Mouse (Mus musculus): ENCODE results near the gene Rala. TPM values are rescaled to one million over a fixed set of nuclear protein-coding genes. Genes with fewer than 3 reads are reported as not detected.

Gene Rala
- polyA plus RNA-seq (2015; fragmentation: Nextera tagmentation; extraction: Ambion mirVana), result 108 and 111 TPM in 2 replicates

DNA sequence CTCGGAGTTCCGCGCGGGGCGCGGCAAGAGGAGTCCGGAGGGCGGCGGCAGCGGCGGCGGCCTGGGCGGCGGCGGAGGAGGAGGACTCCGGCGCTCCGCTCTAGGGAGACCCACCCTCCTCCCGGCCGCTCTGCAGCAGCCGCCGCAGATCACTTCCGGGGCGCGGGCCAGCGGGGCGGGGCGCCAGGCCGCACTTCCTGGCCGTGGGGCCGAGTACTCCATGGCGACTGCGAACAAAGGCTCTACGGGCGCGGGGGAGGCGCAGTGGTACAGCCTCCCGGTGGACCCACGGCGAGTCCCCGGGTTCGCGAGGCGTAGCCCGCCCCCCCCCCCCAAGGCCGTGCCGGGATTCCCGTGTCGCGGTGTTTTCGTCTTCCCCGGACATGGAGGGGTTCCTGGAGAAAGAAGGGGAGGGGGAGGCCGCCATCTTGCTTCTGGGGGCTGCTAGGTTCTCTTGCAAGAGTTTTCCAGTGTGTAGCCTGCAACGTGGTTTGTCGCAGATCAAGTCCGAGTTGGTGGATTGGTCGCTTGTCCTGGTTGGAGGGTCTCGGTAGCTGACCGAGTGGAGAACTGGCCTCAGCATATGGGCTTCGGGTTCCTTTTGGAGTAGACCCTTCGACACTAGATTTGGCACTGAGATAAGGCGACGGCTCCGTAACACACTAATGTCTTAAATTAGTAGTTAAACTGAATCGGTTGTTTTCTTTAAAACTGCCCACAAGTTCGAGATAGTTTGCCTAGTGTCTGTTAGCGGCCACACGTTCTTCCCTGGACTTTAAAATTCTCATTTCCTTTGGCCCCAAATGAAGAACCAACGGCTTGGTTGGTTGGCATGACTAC lies at the start of gene Rala:
Gene Rala, minus strand, starts transcription at position 162 of the 840 bp plus-strand sequence.
- peak; percentile 99 for ATAC-seq (ENCODE audit: insufficient number of reproducible peaks, low FRiP score, low TSS enrichment, low read depth)
- Histone ChIP-seq H3K4me3 (replicated peaks) (peak within 1 kb of the TSS; percentile 91), H3K36me3 (no peaks in the 10 kb centered on the region), H3K27me3 (no peaks in the 10 kb centered on the region), H3K4me1 (peaks cover 7% of the 10 kb centered on the region), H3K9ac (peak within 1 kb of the TSS; percentile 70), H3K9me3 (replicated peaks) (no peaks in the 10 kb centered on the region), H3K4me2 (replicated peaks) (peak within 1 kb of the TSS; percentile 66), H3K27ac (replicated peaks) (peak within 1 kb of the TSS; percentile 89)
- 7% methylated on average over 54 of the region's 69 CpGs for whole genome bisulfite sequencing

DNA sequence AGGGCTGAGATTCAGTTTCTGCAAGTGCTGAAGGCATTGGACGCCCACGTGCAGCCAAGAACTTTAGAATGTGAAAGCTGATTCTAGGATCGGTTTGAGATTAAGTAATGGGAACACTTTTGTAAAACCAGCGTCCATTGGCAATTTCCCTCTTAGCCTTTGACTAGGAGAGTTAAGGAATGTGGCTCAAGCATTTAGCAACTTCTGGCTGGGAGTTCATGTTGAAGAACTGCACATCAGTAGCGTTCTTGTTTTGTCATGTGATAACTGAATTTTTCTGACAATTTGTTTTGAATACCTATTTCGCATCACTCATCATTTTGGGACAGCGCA lies 49.4 kb upstream of the Rala start:
- Histone ChIP-seq H3K27me3 (no peaks in the 10 kb centered on the region), H3K9me3 (replicated peaks) (no peaks in the 10 kb centered on the region), H3K9ac (peak overlapping the region; percentile 87), H3K36me3 (no peaks in the 10 kb centered on the region), H3K27ac (replicated peaks) (peak overlapping the region; percentile 86), H3K4me3 (replicated peaks) (peak overlapping the region; percentile 83), H3K4me2 (replicated peaks) (peak overlapping the region; percentile 73), H3K4me1 (peaks cover 5% of the 10 kb centered on the region; the same call in 1 of the 2 replicates)
- no peak for ATAC-seq (ENCODE audit: insufficient number of reproducible peaks, low FRiP score, low TSS enrichment, low read depth)
- 36% methylated on average over 7 of the region's 7 CpGs for WGBS

DNA sequence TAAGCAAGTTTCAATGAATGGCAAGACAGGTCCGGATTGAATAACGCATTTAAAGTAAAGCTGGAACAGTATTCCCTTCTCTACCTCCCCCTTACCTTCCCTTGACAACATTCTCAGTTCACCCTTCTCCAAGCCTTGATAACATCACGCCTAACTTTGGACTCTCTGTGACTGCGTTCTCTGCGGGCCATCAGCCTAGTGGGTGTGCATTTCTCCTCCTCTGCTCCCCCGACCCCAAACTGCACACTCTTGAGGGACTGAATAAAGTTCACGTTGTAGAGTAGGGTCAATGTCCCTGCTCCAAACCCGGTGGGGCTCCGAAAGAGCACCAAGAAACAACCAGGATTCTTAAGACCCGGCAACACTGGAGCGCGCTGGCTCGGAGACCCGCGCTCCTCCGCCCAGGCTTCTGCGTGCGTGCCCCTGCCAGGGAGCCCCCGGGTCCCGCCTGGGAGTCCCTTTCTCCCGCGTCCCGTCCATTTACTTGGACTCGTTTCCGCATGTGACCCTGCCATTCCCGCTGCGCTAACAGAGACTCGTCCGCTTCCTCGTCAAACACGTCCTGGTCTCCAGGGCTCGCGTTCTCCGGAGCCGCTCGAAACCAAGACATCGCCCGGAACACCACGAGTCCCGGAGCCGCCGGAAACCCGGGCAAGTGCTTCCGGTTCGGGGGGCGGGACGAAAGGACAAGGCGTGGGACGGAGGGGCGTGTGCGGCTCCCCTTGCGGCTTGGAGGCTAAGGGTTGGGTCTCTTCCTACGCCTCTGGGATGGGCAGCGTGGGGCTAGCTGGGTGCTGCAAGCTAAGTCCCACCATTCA lies 48.9 kb upstream of the Rala start, which contains the start of gene Yae1d1:
Gene Yae1d1, minus strand, starts transcription at position 653 of the 818 bp plus-strand sequence.
- peaks cover 5% of the 10 kb centered on the region; the same call in 1 of the 2 replicates for H3K4me1 ChIP-seq
- H3K4me3 ChIP-seq (replicated peaks), result peak within 1 kb of the TSS; percentile 83
- peak within 1 kb of the TSS; percentile 87 for H3K9ac ChIP-seq
- H3K27me3 ChIP-seq, result no peaks in the 10 kb centered on the region
- H3K9me3 ChIP-seq (replicated peaks), result no peaks in the 10 kb centered on the region
- H3K27ac ChIP-seq (replicated peaks), result peak within 1 kb of the TSS; percentile 86
- ATAC-seq (ENCODE audit: insufficient number of reproducible peaks, low FRiP score, low TSS enrichment, low read depth), result peak; percentile 93
- H3K36me3 ChIP-seq, result no peaks in the 10 kb centered on the region
- H3K4me2 ChIP-seq (replicated peaks), result peak within 1 kb of the TSS; percentile 73
- under 1% methylated on average over 54 of the region's 54 CpGs for WGBS

DNA sequence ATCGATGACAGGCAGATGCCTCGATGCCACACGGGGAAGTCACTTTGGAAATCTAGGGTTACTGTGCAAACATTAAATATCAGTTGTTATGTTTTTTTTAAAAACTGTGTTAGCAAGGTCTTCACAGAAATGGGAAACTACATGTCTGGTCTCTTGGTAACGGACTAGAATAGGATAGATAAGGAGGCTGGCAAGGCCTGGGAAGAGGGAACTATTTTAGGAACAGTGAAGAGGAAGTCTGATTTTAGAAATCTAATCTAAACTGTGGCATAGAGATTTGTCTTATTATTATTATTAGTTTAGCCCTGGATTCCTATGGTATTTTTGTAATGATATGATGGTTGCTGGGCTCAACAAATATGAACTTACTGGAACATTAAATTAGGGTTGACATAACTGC lies 48.0 kb upstream of the Rala start:
- H3K4me3 ChIP-seq (replicated peaks), result peak overlapping the region; percentile 83

DNA sequence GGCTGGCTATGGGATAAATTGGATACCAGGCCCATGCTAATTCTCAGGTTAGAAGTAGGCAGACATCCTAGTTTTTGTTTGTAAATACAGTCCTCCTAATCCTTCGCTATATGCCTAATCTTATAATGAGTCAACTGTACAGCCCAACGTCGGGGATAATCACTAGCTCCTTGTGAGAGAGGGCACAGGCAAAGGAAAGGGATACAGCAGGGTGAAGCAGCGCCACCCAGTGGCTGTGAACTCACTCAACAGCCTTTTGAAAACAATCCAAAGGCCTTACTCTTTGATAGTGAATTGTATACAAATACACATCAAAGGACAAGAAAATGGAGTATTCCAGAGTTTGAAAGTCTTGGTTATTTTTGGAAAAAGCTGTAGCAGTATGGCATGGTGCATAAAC lies 39.2 kb upstream of the Rala start:
- no peaks in the 10 kb centered on the region for H3K9me3 ChIP-seq (replicated peaks)
- no peaks in the 10 kb centered on the region for H3K27me3 ChIP-seq
- no peak overlapping the region for H3K4me2 ChIP-seq (replicated peaks)
- no peak for ATAC-seq (ENCODE audit: insufficient number of reproducible peaks, low FRiP score, low TSS enrichment, low read depth)
- no peak overlapping the region for H3K27ac ChIP-seq (replicated peaks)
- H3K36me3 ChIP-seq, result peaks cover 32% of the 10 kb centered on the region
- H3K4me3 ChIP-seq (replicated peaks), result no peak overlapping the region
- H3K4me1 ChIP-seq, result no peaks in the 10 kb centered on the region
- WGBS, result 45% methylated on average over 4 of the region's 4 CpGs
- no peak overlapping the region for H3K9ac ChIP-seq

More for the DNA sequence above, 48.0 kb upstream of the Rala start:
- Histone ChIP-seq H3K27me3 (no peaks in the 10 kb centered on the region), H3K4me1 (peaks cover 5% of the 10 kb centered on the region; the same call in 1 of the 2 replicates), H3K4me2 (replicated peaks) (peak overlapping the region; percentile 73), H3K9ac (no peak overlapping the region), H3K27ac (replicated peaks) (no peak overlapping the region), H3K36me3 (peaks cover 6% of the 10 kb centered on the region), H3K9me3 (replicated peaks) (no peaks in the 10 kb centered on the region)
- ATAC-seq (ENCODE audit: insufficient number of reproducible peaks, low FRiP score, low TSS enrichment, low read depth), result no peak
- WGBS, result 63% methylated on average over 4 of the region's 4 CpGs

DNA sequence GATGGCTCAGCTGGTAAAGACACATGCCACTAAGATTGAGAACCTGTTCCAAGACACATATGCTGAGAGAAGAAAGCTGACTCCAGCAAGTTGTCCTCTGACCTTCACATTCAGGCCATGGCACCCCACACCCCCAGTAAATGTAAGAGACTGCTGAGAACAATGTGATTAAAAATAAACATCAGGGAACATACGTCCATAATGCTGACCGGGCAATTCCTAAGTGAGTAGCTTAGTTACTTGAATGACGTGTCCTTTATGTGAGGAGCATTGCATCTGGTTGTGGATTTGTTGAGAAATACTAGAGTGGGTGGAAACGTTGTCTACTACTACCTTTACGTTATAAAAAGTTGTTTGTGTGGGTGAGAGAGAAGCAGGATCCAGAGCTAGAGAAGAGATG lies 38.6 kb upstream of the Rala start:
- Histone ChIP-seq H3K4me3 (replicated peaks) (no peak overlapping the region), H3K36me3 (peaks cover 30% of the 10 kb centered on the region), H3K4me2 (replicated peaks) (no peak overlapping the region), H3K9ac (no peak overlapping the region), H3K4me1 (no peaks in the 10 kb centered on the region), H3K9me3 (replicated peaks) (no peaks in the 10 kb centered on the region), H3K27ac (replicated peaks) (no peak overlapping the region), H3K27me3 (no peaks in the 10 kb centered on the region)
- no peak for ATAC-seq (ENCODE audit: insufficient number of reproducible peaks, low FRiP score, low TSS enrichment, low read depth)
- whole genome bisulfite sequencing, result 82% methylated on average over 5 of the region's 5 CpGs

DNA sequence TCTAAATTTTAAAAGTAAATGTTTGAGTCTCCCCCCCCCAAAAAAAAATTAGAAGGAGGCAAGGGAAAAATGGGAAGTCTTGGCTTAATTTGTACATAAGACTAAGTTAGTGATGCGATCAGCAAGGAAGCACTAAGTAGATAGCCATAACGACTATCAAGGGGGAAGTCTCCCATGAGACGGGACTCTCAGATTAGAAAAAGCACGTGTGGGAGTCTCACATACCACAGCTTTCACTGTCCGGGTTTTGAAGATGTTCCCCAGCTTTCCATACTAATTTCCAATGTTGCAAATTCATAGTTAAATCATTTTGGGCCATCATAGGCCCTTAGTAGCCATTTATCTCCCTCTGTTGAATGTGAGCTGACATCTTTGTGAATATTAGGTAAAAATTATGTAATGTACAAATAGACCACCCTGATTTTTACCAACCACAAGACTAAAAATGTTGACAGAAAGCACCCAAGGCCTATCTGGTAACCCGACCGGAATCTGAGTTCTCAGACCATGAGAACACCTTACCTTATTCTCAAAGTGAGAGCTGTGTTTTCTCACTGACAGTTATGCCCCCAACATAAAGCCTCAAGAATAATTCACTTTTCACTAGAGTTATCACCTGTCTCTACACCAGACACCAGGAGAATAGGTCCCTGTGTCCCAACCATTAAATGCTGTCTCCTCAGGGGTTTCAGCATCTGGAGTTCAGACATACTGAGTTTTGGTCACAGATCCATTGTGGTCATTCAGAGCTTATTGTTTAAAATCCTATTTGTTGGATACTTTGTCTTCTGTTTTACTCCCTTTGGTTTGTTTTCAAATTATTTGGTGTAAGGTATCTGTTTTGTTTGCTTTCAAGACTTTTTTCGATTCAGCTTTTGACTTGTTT lies 33.1 kb upstream of the Rala start:
- Histone ChIP-seq H3K36me3 (no peaks in the 10 kb centered on the region), H3K4me1 (no peaks in the 10 kb centered on the region), H3K4me2 (replicated peaks) (no peak overlapping the region), H3K27me3 (no peaks in the 10 kb centered on the region), H3K27ac (replicated peaks) (no peak overlapping the region), H3K4me3 (replicated peaks) (no peak overlapping the region), H3K9ac (no peak overlapping the region), H3K9me3 (replicated peaks) (no peaks in the 10 kb centered on the region)
- no peak for ATAC-seq (ENCODE audit: insufficient number of reproducible peaks, low FRiP score, low TSS enrichment, low read depth)
- WGBS, result 78% methylated on average over 8 of the region's 8 CpGs

DNA sequence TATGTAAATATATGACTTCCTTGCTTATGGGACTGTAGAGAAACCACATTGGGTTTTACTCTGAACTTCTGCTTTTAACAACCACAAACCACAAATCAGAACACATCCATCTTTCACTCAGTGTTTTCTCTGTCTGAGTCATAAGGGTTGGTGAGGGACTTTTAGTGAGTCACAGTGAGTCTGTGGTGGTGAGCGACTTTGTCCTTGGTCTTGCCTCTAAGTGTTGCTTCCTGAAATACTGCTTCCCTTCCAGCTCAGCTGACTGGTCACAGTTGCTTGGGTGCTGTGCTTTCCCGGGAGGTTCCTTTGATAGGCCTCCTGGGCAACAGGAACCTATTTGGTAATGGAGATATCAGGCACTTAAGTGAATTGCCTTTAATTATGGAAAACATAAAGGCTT lies 31.9 kb upstream of the Rala start:
- no peaks in the 10 kb centered on the region for H3K36me3 ChIP-seq
- no peaks in the 10 kb centered on the region for H3K27me3 ChIP-seq
- 47% methylated on average over 2 of the region's 2 CpGs for WGBS
- H3K9ac ChIP-seq, result no peak overlapping the region
- no peaks in the 10 kb centered on the region for H3K4me1 ChIP-seq
- no peaks in the 10 kb centered on the region for H3K9me3 ChIP-seq (replicated peaks)
- ATAC-seq (ENCODE audit: insufficient number of reproducible peaks, low FRiP score, low TSS enrichment, low read depth), result no peak
- H3K27ac ChIP-seq (replicated peaks), result no peak overlapping the region
- H3K4me2 ChIP-seq (replicated peaks), result no peak overlapping the region
- H3K4me3 ChIP-seq (replicated peaks), result no peak overlapping the region

DNA sequence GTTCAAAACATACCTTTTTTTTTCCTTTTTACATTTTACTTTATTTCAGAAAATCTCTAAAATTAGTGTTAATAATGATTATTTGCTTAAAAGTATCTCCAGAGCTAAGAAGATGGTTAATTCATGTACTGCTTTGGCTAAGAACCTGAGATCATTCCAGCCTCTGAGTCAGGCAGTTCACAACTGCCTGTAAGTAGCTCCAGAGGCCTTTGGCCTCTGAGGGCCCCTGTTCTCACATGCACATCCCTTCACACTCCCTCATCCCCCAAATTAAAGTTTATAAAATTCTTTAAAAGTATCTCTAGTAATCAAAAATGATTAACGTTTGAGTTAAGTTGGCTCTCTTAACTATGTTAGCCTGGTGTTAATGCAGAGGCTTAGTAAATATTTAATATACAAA lies 31.4 kb upstream of the Rala start:
- Histone ChIP-seq H3K4me3 (replicated peaks) (no peak overlapping the region), H3K27ac (replicated peaks) (no peak overlapping the region), H3K9me3 (replicated peaks) (no peaks in the 10 kb centered on the region), H3K36me3 (no peaks in the 10 kb centered on the region), H3K9ac (no peak overlapping the region), H3K4me2 (replicated peaks) (no peak overlapping the region), H3K27me3 (no peaks in the 10 kb centered on the region), H3K4me1 (no peaks in the 10 kb centered on the region)
- 76% methylated on average over 1 of the region's 1 CpGs for WGBS
- no peak for ATAC-seq (ENCODE audit: insufficient number of reproducible peaks, low FRiP score, low TSS enrichment, low read depth)

DNA sequence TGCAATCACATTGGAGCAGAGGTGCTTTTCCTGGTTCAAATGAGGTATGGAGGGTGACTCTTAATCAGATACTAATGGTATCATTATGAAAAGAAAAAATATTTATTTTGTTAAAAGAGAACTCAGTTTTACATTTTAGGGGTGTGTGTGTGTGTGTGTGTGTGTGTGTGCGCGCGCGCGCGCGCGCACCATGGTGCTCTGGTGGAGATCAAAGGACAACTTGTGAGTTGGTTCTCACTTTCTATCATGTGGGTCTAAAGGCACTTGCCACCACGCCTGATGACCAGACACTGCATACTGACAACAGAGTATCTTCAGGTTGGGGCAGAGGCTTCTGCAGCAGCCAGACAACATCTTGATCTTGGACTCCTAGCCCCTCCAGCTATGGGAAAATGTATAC lies 30.7 kb upstream of the Rala start:
- Histone ChIP-seq H3K4me3 (replicated peaks) (no peak overlapping the region), H3K36me3 (no peaks in the 10 kb centered on the region), H3K9me3 (replicated peaks) (no peaks in the 10 kb centered on the region), H3K27me3 (no peaks in the 10 kb centered on the region), H3K9ac (no peak overlapping the region), H3K4me2 (replicated peaks) (no peak overlapping the region), H3K27ac (replicated peaks) (no peak overlapping the region), H3K4me1 (no peaks in the 10 kb centered on the region)
- 96% methylated on average over 9 of the region's 9 CpGs for WGBS
- no peak for ATAC-seq (ENCODE audit: insufficient number of reproducible peaks, low FRiP score, low TSS enrichment, low read depth)

DNA sequence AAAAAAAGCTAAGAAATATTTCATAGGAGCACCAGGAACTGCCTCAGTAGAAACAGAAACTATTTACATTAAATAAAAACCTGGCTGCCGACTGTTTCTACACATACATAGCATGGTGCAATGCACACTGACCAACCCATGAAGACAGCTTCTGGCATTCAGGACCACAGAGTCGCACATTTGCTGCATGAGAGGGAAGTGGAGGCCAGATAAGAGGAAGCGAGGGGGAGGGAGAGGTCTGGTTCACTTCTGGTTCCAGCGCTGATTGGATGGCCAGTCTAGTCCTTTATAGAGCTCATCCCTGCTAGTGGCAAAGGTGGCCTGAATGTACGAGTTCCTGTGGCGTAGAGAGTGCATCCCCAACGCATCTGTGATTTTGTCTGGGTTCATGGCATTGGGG lies 16.6 kb upstream of the Rala start:
- Histone ChIP-seq H3K4me2 (replicated peaks) (no peak overlapping the region), H3K27ac (replicated peaks) (no peak overlapping the region), H3K4me3 (replicated peaks) (no peak overlapping the region), H3K27me3 (no peaks in the 10 kb centered on the region), H3K9ac (no peak overlapping the region), H3K36me3 (no peaks in the 10 kb centered on the region), H3K9me3 (replicated peaks) (no peaks in the 10 kb centered on the region), H3K4me1 (no peaks in the 10 kb centered on the region)
- no peak for ATAC-seq (ENCODE audit: insufficient number of reproducible peaks, low FRiP score, low TSS enrichment, low read depth)
- WGBS, result 79% methylated on average over 7 of the region's 7 CpGs

All from embryonic facial prominence, embryonic 15.5 days (tissue).